ENCODE assay signal across 13 mouse cellular contexts in genomic region chr1:126470883-126471282, GRCm38 (mm10).
DNase-seq lines count a peak whose midpoint lies in the region; ATAC-seq and TF ChIP-seq lines count a peak whose summit lies in the region.
"Had no signal": no experiment of that assay in that cellular context is flagged by ENCODE, and none has a peak within 500 bp of the region (broad histone marks: within the 10 kb centered on the region; RNA-seq: fewer than 3 reads in every experiment).

No protein-coding gene starts in this region.

- 0 out of 2 replicates have a peak, but pooled peaks cover 2% of the 10 kb centered on the region for H3K4me1 ChIP-seq in intestine, embryonic 15.5 days (replicated peaks)
- 0 out of 2 replicates have a peak, but pooled peaks cover 3% of the 10 kb centered on the region for H3K4me1 ChIP-seq in intestine, postnatal 0 days (replicated peaks; ENCODE audit: control insufficient read depth, insufficient read depth, low read length)
- H3K4me1 ChIP-seq in lung, embryonic 15.5 days: peaks cover 33% of the 10 kb centered on the region
- H3K4me1 ChIP-seq in forebrain, embryonic 14.5 days (ENCODE audit: control insufficient read depth, insufficient read depth, low read length): peaks cover 20% of the 10 kb centered on the region
- H3K4me1 ChIP-seq in forebrain, embryonic 15.5 days: peaks cover 35% of the 10 kb centered on the region
- H3K4me1 ChIP-seq: liver, embryonic 13.5 days had no signal

- no peaks in the 10 kb centered on the region for H3K27me3 ChIP-seq in intestine, embryonic 15.5 days (replicated peaks)
- H3K27me3 ChIP-seq in intestine, postnatal 0 days (replicated peaks; ENCODE audit: control insufficient read depth, insufficient read depth, low read length): no peaks in the 10 kb centered on the region
- no peaks in the 10 kb centered on the region for H3K27me3 ChIP-seq in lung, embryonic 15.5 days
- no peaks in the 10 kb centered on the region for H3K27me3 ChIP-seq in forebrain, embryonic 14.5 days (replicated peaks; ENCODE audit: control insufficient read depth, insufficient read depth, low read length)
- no peaks in the 10 kb centered on the region for H3K27me3 ChIP-seq in forebrain, embryonic 15.5 days
- H3K27me3 ChIP-seq: liver, embryonic 13.5 days had no signal

- H3K27ac ChIP-seq in intestine, embryonic 15.5 days: 0 out of 2 replicates have a peak overlapping the region, but pooled peaks have one; percentile 51
- H3K27ac ChIP-seq in intestine, postnatal 0 days (ENCODE audit: low read depth, low read length): no peak overlapping the region
- peak overlapping the region; percentile 87 for H3K27ac ChIP-seq in lung, embryonic 15.5 days
- peak overlapping the region; percentile 74 for H3K27ac ChIP-seq in forebrain, embryonic 14.5 days (ENCODE audit: low read depth, low read length)
- peak overlapping the region; percentile 80 for H3K27ac ChIP-seq in forebrain, embryonic 15.5 days (replicated peaks)
- H3K27ac ChIP-seq: heart, adult 2 months; liver, embryonic 13.5 days had no signal

- H3K4me3 ChIP-seq in intestine, embryonic 15.5 days (replicated peaks): no peak overlapping the region
- H3K4me3 ChIP-seq in intestine, postnatal 0 days (ENCODE audit: low read depth, low read length): no peak overlapping the region
- H3K4me3 ChIP-seq in lung, embryonic 15.5 days: peak overlapping the region; percentile 26
- H3K4me3 ChIP-seq in forebrain, embryonic 14.5 days (ENCODE audit: low read depth, low read length): no peak overlapping the region
- H3K4me3 ChIP-seq in forebrain, embryonic 15.5 days: no peak overlapping the region
- H3K4me3 ChIP-seq: heart, adult 2 months; liver, embryonic 13.5 days had no signal

- H3K9me3 ChIP-seq in intestine, embryonic 15.5 days: no peaks in the 10 kb centered on the region
- H3K9me3 ChIP-seq in intestine, postnatal 0 days (ENCODE audit: control insufficient read depth): no peaks in the 10 kb centered on the region
- no peaks in the 10 kb centered on the region for H3K9me3 ChIP-seq in lung, embryonic 15.5 days
- H3K9me3 ChIP-seq in forebrain, embryonic 14.5 days (replicated peaks; ENCODE audit: control insufficient read depth, low read length): no peaks in the 10 kb centered on the region
- H3K9me3 ChIP-seq in forebrain, embryonic 15.5 days: no peaks in the 10 kb centered on the region
- H3K9me3 ChIP-seq: liver, embryonic 13.5 days had no signal

- TF ChIP-seq CTCF in intestine, postnatal 0 days (IDR thresholded peaks at IDR 0.05; ENCODE audit: low read depth): no peak

- no peak overlapping the region for H3K9ac ChIP-seq in intestine, embryonic 15.5 days
- no peak overlapping the region for H3K9ac ChIP-seq in intestine, postnatal 0 days (ENCODE audit: low read depth, low read length)
- H3K9ac ChIP-seq in lung, embryonic 15.5 days: no peak overlapping the region
- no peak overlapping the region for H3K9ac ChIP-seq in forebrain, embryonic 14.5 days (ENCODE audit: low read length)
- H3K9ac ChIP-seq in forebrain, embryonic 15.5 days (replicated peaks): no peak overlapping the region
- H3K9ac ChIP-seq: liver, embryonic 13.5 days had no signal

- no peak for ATAC-seq in intestine, embryonic 15.5 days
- ATAC-seq in intestine, postnatal 0 days: no peak
- peak; percentile 89 for ATAC-seq in lung, embryonic 15.5 days (ENCODE audit: borderline replicate concordance, extremely low read depth, low FRiP score, low TSS enrichment)
- ATAC-seq in forebrain, embryonic 14.5 days: 0 out of 2 replicates have a peak, but pooled peaks have one; percentile 8
- ATAC-seq in forebrain, embryonic 15.5 days (replicated peaks): no peak

- WGBS in intestine, embryonic 15.5 days: 49% methylated on average over 2 of the region's 2 CpGs
- WGBS in intestine, postnatal 0 days: 44% methylated on average over 2 of the region's 2 CpGs
- 33% methylated on average over 2 of the region's 2 CpGs for WGBS in lung, embryonic 15.5 days
- 62% methylated on average over 2 of the region's 2 CpGs for WGBS in forebrain, embryonic 14.5 days
- 53% methylated on average over 2 of the region's 2 CpGs for WGBS in forebrain, embryonic 15.5 days

- DNase-seq in lung, postnatal 25 days (ENCODE audit: low spot score): no peak
- no peak for DNase-seq in forebrain, embryonic 14.5 days (ENCODE audit: low spot score)
- no peak for DNase-seq in thymus, postnatal 0 days (ENCODE audit: low spot score)
- DNase-seq in layer of hippocampus, adult 9-10 months (ENCODE audit: low spot score): no peak
- DNase-seq: adrenal gland, postnatal 25 days; gastrocnemius, postnatal 14 days; heart, adult 2 months; kidney, postnatal 10 days; liver, embryonic 13.5 days had no signal

- no peak overlapping the region for H3K4me2 ChIP-seq in intestine, embryonic 15.5 days (replicated peaks)
- H3K4me2 ChIP-seq in intestine, postnatal 0 days (replicated peaks; ENCODE audit: low read depth): no peak overlapping the region
- H3K4me2 ChIP-seq in lung, embryonic 15.5 days: peak overlapping the region; percentile 37
- no peak overlapping the region for H3K4me2 ChIP-seq in forebrain, embryonic 14.5 days (ENCODE audit: low read length)
- H3K4me2 ChIP-seq in forebrain, embryonic 15.5 days (replicated peaks): no peak overlapping the region
- H3K4me2 ChIP-seq: liver, embryonic 13.5 days had no signal

- H3K36me3 ChIP-seq in intestine, embryonic 15.5 days: no peaks in the 10 kb centered on the region
- no peaks in the 10 kb centered on the region for H3K36me3 ChIP-seq in intestine, postnatal 0 days (ENCODE audit: control insufficient read depth, insufficient read depth)
- no peaks in the 10 kb centered on the region for H3K36me3 ChIP-seq in lung, embryonic 15.5 days
- H3K36me3 ChIP-seq in forebrain, embryonic 14.5 days (ENCODE audit: control insufficient read depth, insufficient read depth, low read length): no peaks in the 10 kb centered on the region
- H3K36me3 ChIP-seq in forebrain, embryonic 15.5 days: no peaks in the 10 kb centered on the region
- H3K36me3 ChIP-seq: liver, embryonic 13.5 days had no signal

Comparison
In these comparisons a context has a peak if more than half of its experiments do, and no peak if none do; other contexts are left out.
1. ATAC-seq: peak in lung, embryonic 15.5 days (single experiment) and forebrain, embryonic 14.5 days (single experiment); none in intestine, embryonic 15.5 days (single experiment), intestine, postnatal 0 days (single experiment) and forebrain, embryonic 15.5 days (single experiment).